Mouse (Mus musculus) lung, postnatal 10 days (tissue): Measurements from ENCODE around the gene Klk1b26.
"Not testable (repeated sequence)": the region's sequence is repeated elsewhere in the genome, so short reads cannot be mapped to it uniquely, and the experiment has no call there.

ENCODE experiments used
- DNase-seq: peaks from one replicate; pipeline ENCODE4 v3.0.0; 2021

The Klk1b26 gene

GRCm38 (mm10) chr7:44011868-44012267 is at the start of gene Klk1b26:
TSS of gene Klk1b26 (plus strand) at chr7:44012168.
- not testable (repeated sequence) for DNase-seq

GRCm38 (mm10) chr7:43966451-43966850 is 45.5 kb upstream of the Klk1b26 start, which contains the start of gene Klk1b1:
TSS of gene Klk1b1 (plus strand) at chr7:43966751.
- DNase-seq: no peak

GRCm38 (mm10) chr7:43967058-43967457 is 44.9 kb upstream of the Klk1b26 start:
- DNase-seq: no peak

- DNase-seq: no peak
Measured at GRCm38 (mm10) chr7:43967612-43968011, 44.4 kb upstream of the Klk1b26 start.

- not testable (repeated sequence) for DNase-seq
Measured at GRCm38 (mm10) chr7:43975761-43976160, 36.2 kb upstream of the Klk1b26 start, which contains the start of gene Klk1b9. TSS of gene Klk1b9 (plus strand) at chr7:43976061.

GRCm38 (mm10) chr7:43985657-43986056 is 26.3 kb upstream of the Klk1b26 start:
- DNase-seq: no peak

GRCm38 (mm10) chr7:43994821-43995220 is 17.1 kb upstream of the Klk1b26 start:
- not testable (repeated sequence) for DNase-seq

GRCm38 (mm10) chr7:43995577-43995976 is 16.4 kb upstream of the Klk1b26 start, which contains the start of gene Klk1b11:
TSS of gene Klk1b11 (plus strand) at chr7:43995877.
- DNase-seq: not testable (repeated sequence)

GRCm38 (mm10) chr7:44004847-44005246 is 7.1 kb upstream of the Klk1b26 start:
- no peak for DNase-seq

- not testable (repeated sequence) for DNase-seq
Measured at GRCm38 (mm10) chr7:44014666-44015065, 2.7 kb downstream of the Klk1b26 start.

- no peak for DNase-seq
Measured at GRCm38 (mm10) chr7:44015071-44015470, 3.1 kb downstream of the Klk1b26 start.

GRCm38 (mm10) chr7:44051990-44052389 is 40.0 kb downstream of the Klk1b26 start, which contains the start of gene Klk1b27:
TSS of gene Klk1b27 (plus strand) at chr7:44052290.
- DNase-seq: not testable (repeated sequence)
